Mouse (Mus musculus): ENCODE results near the gene Gm45713. TPM values are rescaled to one million over a fixed set of nuclear protein-coding genes. Genes with fewer than 3 reads are reported as not detected.
"Not testable (repeated sequence)": the region's sequence is repeated elsewhere in the genome, so short reads cannot be mapped to it uniquely, and the experiment has no call there.

Gene Gm45713
- polyA plus RNA-seq, 1 experiment, result 0.44 TPM

DNA sequence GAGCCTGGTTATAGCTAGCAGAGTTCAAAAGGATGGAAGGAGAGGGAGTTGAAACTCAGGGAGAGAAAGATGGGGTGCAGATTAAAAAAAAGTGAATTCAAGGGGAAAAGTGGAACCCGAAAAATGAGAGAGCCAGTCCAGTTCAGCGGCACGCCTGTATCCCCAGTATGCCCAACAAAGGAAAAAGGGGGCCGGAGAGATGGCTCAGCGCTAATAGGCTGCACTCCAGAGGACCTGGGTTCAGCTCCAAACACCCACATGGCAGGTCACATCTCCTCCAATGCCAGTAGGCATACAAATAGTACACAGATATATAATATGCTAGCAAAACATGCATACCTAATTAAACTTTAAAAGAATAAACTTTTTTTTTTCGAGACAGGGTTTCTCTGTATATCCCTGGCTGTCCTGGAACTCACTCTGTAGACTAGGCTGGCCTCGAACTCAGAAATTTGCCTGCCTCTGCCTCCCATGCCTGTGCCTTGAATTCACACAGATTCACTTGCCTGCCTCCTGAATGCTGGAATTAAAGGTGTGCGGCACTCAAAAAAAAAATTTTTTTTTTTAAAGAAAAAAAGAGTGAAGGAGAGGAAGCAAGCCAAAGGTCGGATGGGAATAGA is 27.1 kb upstream of the Gm45713 start:
- no peak for DNase-seq (ENCODE audit: low spot score)

DNA sequence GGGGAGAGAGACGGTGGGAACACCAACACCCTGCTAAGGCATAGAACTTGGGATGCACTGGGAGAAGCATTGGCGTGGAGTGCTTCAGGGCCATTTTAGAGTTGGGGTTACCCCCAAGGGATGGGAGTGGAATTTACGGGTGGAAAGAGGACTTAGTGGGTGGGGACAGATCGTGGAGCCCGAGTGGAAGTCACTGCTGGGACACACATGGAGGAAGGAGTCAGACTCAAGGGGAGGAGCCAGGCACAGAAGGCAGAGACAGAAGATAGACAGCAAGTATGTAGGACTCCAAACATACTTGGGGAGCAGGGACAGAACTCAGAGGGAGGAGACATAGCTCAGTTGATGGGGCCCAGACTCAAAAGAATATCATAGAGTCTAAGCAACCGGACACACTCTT is 26.5 kb upstream of the Gm45713 start:
- no peak for DNase-seq (ENCODE audit: low spot score)

DNA sequence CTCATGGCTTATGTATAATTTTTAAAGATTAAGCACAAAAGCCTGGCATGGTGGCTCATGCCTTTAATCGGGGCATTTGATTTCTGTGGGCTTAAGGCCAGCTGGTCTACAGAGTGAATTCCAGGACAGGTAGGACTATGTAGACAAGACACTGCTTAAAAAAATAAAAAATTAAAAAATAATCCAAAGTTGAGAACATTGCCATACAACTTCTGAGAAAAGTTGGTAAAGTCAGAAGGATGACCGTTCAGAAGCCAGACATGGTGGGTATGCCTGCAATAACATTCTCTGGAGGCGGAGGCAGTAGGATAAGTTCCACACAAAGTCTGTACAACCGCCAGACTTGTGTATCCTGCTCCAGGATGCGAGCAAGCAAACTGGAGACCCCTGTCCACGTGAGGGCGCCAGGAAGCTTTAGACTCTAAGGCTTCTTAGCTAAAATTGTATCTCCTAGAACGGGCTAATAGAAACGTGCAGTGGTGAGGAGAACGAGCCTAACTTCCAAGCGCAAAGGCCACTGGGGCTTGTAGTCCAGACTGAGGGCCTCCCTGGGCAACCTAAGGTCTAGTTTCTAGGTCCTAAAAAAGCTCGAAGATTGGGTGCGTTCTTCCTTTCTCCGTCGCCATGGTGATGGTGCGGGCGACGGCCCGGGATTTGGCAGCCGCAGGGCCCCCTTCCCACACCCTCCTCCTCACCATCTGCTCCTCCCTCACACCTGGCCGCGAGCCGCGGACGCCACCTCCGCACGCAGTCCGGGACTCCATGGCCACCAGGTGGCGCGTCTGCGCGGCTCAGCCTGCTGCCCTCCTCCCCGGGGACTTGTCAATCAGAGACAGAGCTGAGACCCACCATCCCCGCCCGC is 25.8 kb upstream of the Gm45713 start:
- peak; percentile 88 for DNase-seq (ENCODE audit: low spot score)

DNA sequence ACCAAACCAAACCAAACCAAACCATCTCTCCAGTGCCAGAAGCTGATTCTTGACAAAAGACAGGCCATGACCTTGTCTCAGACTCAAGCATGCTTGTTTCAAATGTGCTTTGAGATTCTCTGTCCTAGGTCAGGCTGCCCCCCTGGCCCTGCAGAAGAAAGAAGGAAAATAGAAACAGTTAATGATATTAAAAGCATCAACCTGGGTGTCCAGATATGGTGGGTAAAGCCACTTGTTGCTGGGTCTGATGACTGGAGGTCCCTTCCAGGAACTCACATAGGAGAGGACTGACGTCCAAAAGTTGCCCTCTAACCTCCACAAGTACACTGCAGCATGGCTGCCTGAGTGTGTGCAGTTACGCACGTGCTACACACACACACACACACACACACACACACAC is 24.8 kb upstream of the Gm45713 start:
- no peak for DNase-seq (ENCODE audit: low spot score)

DNA sequence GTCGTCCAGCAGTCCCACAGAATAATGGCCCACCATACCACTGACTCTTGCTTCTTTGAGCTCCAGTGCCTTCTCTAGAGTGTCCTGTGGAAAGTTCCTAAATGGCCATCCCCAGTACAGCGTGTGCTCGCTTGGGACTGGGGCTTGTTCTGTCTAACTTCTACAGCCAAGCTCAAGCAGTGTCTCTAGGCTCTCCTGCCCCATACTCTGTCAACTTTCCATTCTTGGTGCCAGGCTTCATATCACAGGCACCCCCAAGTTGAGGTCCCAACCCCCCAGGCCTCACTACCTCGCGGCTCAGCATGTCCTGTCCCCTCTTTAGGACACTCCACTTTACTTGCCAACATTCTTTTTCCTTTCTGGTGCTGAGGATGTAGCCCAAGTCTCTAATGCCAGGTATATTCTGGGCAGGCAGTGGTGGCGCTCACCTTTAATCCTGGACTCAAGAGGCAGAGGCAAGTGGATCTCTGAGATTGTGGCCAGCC is 24.3 kb upstream of the Gm45713 start:
- no peak for DNase-seq (ENCODE audit: low spot score)

DNA sequence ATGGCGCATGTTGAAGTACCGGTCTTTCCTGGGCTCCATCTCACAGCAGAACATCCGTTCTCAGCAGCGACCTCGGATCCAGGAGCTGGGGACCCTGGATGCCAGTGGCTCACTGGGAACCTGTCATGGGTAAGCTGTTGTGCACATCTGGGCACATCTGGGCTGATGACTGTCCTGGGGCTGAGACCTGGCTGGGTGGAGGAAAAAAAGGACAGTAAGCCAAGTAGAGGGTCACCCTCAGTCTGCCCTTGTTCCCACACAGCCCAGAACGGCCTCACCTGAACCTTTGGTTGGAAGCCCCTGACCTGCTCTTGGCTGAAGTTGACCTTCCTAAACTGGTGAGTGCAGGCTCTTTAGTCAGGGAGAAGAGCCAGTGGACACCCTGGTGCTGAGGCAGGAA is 23.0 kb upstream of the Gm45713 start:
- no peak for DNase-seq (ENCODE audit: low spot score)

DNA sequence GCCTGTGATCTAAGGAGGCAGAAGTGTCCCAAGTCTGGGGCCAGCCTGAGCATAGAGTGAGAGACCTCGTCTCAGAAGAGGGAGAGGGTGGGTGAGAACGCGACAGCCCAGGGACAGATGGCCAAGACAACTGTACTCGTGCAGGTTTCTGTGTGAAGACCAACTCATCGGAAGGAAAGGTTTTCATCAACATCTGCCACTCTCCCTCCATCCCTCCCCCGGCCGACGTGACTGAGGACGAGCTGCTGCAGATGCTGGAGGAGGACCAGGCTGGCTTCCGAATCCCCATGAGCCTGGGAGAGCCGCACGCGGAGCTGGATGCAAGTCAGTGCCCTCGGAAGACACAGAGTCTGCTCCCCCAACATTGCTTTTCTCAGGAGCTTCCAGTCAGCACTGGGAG is 21.4 kb upstream of the Gm45713 start:
- no peak for DNase-seq (ENCODE audit: low spot score)

DNA sequence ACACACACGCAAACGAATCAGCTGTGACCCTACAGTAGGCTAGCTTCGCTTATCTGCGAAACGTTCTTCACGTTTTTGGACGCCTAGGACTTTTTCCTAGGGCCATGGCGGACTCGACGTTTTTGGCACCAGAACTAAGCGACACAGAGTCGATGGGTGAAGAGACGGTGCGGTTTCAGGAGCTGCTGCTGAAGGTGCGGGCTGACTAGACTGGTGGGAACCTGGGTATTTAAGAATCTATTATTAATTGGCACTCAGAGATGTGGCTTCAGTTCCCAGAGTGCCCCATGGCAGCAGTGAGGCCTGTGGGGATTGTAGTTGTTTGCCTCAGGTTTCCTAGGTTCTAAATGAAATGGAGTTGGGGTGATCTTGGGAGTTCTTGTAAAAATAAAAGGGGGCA is 20.2 kb upstream of the Gm45713 start:
- DNase-seq (ENCODE audit: low spot score), result no peak

DNA sequence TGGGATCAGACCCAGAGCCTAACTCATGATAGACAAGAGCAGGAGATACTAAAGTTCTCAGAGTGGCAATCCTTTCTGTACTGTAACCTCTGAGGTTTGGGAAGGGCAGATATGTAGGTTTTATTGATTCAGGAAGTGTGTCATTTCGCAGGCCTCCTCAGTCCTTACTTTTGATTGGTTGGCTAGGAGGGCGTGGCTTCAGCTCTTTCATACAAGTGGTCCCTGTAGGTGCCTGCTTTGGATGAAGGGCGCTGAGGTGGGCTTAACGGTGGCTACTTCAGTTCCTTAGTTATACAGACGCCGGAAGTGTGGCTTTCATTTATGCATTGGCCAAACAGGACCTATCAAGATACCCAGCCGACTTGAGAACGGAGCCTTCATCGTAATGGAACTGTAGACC is 19.6 kb upstream of the Gm45713 start:
- DNase-seq (ENCODE audit: low spot score), result no peak

DNA sequence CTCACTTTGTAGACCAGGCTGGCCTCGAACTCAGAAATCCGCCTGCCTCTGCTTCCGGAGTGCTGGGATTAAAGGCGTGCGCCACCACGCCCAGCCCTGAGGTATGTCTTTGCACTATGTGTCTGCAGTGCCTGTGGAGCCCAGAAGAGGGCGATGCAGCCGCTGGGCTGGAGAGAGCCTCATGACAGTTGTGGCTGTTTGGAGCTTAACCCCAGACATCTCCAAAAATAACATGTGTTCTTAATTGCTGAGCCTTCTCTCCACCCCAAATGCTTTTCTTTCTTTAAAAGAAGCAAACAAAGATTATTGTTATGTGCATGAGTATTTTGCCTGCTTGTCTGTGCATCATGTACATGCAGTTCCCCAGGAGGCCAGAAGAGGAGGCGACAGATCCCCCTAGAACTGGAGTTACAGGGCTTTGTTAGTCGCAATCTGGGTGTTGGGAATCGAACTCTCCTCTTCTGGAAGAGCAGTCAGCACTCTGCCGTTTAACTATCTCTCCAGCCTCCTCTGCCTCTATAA is 19.0 kb upstream of the Gm45713 start:
- no peak for DNase-seq (ENCODE audit: low spot score)

DNA sequence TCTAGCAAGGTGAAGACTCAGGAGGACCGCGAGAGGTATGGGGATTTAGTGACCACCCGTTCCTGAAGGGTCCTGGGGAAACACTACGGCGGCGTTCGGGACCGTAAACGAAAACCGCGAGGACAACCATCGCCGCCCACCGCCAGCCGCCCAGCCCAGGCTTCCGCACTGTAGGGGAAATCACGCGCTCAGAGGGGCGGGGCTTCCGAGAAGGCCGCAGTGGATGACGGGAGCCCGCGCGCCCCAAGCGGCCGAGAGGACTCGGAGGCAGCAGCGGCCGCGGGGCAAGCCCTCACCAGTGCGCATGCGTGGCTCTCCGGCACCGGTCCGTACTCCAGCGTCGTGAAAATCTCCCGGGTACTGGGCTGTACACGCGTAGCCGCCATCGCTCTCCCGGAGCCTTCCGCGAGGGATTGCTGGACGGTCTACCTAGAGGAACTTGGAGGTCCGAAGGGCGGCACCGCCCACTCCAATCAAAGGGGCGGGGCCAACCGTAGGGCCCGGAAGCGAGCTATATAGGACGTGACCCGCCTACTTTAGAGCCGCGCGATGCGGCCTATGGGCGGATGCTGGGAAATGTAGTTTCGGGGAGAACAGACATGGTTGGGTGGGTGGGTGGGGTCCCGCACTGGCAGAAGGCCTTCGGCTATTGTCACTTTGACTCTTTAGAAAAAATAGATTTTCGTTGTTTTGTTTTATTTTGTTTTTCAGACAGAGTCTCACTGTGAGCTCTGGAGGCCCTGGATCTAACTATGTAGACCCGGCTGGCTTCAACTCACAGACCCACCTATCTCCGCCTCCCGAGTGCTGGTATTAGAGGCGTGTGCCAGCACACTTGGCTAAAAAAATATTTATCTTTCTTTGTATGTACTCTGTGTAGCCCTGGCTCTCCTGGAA is 18.3 kb upstream of the Gm45713 start, which contains the start of the genes Pih1d1 and Aldh16a1:
Gene Pih1d1 (plus strand): TSS at position 208 of the 897 bp plus-strand sequence.
Gene Aldh16a1 (minus strand): TSS at position 489 of the 897 bp plus-strand sequence.
- peak; percentile 99 for DNase-seq (ENCODE audit: low spot score)

DNA sequence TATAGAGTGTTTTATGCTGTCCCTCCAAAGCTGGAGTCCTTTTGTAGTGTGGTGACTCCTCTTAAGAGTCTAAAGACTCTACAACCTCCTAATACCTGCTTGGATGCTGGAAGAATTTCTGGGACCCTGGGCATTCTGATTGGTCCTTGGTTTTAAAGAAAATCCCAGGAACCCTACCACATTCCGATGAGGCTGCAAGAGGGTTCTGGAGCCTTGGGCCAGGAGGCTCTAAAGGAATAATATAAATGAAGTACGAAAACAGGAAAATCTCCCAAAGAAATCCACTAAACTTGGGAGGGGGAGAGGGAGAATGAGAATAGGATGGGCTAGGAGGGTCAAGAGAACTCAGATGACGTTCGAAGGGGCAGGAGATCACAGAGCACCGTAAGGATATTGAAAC is 17.6 kb upstream of the Gm45713 start:
- DNase-seq (ENCODE audit: low spot score), result no peak

DNA sequence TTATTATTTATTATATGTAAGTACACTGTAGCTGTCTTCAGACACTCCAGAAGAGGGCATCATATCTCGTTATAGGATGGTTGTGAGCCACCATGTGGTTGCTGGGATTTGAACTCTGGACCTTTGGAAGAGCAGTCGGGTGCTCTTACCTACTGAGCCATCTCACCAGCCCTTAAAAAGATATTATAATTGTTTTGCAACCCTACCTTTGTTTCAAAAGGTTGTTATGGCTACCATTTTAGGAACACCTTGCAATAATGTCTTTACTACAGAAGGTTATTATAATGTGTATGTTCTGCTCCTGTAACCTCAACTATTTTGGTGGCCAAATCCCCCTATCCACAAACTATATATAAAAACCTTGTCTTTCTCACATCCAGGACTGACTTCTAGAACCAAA is 17.0 kb upstream of the Gm45713 start:
- not testable (repeated sequence) for DNase-seq (ENCODE audit: low spot score)

DNA sequence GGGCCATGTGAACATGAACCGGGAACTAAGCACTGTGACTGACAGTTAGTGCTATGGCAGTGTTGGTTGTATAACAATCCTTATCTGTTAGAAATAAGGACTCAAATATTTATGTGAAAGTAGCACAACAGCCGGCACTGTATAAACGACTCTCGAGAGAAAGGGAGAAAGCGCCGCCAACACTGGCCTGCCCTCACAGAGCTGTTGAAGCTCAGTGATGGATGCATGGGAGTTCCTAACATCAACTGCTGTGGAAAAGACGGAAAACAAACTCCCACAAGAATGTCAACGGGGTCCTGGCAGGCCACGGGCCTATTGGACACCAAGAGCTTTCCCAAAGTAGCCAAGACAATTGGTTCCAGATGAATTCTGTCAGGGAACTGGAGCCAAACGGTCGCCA is 15.3 kb upstream of the Gm45713 start:
- no peak for DNase-seq (ENCODE audit: low spot score)

DNA sequence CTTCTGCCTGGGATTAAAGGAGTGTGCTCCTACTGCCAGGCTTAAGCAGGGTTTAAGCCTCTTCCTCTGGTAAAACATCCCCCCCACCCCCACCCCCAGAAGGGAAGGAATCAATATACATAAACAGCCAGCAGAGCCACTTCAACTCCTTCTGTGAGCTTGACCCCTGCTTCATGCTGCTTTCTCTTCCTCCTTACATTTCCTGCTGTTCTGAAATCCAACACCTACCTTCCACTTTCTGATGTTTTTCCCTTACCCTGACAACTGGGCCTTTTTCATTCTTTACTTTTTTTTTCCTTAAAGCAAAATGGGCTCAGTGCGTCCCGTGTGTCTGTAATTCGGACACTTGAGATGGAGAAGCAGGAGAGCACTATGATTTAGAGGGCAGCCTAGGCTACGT is 14.3 kb upstream of the Gm45713 start:
- no peak for DNase-seq (ENCODE audit: low spot score)

DNA sequence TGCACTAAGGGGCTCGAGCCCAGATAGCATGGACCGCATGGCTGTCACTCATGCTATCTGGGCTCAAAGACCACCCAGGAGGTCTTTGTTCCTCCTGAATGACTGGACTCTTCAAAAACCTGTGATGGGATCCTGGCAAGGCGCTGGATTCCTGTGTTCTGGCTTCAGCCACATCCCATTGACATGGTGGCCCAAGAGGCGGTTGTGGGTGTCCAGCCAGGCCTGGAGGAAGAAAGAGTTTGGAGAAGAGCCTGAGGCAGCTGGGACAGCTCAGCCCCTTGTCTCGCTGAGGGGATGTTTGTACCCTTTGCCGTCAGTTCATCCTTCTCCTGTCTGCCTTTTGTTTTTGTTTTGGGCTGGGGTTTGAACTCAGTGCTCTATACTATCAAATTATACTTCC is 13.5 kb upstream of the Gm45713 start:
- DNase-seq (ENCODE audit: low spot score), result no peak

DNA sequence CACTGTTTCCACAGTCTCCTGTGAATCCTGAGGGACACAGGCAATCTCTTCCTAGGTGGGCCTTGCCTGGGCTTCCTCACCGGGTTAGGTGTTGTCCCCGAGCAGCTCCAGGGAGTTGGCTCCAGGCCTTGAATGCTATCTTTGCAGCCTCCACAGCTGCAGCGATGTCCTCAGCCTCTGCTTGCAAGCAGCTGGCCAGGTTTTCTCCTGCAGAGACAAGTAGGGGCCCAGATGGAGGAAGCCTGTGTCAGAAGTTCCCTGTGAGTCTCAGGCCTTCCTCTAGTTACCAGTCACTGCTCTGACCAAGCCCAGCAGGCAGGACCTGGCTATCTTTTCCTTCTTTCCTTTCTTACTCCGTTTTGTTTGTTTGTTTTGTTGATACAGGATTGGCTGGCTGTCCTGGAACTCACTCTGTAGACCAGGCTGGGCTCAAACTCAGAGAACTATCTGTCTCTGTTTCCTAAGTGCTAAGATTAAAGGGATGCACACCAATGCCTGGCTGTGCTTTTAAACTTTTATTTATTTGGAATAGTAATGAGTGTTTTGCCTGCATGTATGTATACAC is 12.6 kb upstream of the Gm45713 start:
- no peak for DNase-seq (ENCODE audit: low spot score)

DNA sequence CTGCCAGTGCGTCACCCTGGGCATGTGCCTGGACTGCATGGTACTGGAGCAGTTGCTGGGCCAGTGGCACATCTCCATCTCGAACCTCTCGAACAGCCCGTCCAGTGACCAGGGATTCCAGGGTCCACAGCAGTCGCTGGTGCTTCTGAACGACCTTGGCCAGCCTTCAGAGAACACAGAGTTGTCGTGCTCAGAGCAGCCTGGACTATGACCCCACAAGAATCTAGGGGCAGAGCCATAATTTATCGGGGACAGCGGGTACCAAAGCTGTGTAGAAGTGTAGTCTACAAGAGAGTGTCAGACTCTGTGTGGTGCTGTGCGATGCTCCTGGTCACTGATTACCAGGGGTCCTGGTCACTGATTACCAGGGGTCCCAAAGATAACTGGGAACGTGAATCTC is 11.9 kb upstream of the Gm45713 start:
- no peak for DNase-seq (ENCODE audit: low spot score)

DNA sequence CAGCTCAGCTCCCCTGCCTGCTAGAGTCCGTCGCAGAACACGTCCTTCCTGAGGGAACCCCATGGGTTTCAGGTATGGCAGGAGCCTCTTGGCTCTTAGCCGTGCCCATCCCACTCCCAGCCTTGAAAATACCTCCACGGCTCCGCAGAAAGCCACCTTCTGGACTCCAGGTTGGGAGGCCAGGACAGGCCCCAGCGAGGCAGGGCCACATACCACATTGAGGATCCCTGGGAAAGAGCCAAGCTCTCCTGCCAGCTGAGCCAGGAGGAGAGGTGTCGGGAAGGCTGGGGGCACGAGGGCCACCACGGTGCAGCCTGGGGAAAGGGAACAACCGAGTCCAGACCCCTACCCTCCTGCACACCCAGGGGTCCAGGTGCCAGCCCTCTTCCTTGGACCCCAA is 11.2 kb upstream of the Gm45713 start:
- no peak for DNase-seq (ENCODE audit: low spot score)

DNA sequence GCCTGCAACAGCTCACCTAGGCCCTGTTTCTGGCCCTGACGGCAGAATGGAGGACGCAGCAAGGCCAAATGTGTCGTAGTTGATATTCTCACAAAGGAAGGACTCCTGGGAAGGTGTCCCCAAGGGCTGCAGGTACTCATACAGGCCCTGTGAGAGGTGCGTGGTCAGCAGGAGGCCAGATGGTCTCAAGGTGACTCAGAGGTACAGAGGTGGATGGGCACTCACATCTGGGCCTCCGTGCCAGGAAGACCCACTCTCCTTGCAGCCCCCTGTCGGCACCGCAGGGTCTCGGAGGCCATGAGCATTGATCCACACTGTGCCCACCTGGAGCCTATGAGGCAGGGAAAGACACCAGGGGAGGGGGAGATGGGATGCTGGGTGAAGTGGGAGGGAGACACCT is 9.4 kb upstream of the Gm45713 start:
- no peak for DNase-seq (ENCODE audit: low spot score)

DNA sequence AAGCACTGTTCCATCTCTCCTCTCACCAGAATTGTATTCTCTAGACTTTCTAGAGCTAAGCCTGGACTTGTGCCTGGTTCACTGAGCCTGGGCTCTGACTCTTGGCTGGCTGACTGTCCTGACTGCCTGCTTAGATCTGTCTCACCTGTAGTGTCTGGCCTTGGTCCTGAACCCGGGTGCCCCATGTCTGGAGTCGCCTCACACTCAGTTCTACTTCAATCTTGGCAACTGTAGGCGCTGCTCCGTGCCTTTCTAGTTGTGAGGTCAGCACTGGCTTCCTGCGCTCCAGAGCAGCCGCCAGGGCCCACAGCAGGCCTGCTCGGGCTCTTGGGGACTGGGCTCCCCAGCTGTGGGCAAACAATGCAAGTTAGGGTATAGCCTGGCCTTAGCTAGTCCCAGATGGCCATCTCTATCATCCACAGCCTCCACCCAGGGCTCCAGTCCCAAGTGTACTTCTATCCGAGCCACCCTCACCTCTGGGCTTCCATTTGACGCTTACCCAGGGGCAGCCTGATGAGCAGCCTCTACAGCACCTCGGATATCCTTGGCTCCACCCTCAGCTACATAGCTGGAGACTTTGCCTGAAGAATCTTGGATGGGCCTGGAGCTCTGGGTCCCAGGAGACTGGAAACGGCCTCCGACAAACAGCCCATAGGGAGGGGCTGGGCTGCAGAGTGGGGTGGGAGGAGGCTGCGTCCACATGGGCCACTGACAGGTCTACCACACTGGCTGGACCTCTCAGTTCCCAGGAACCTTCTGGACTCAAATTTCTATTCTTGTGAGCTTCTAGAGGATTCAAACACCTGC is 8.5 kb upstream of the Gm45713 start:
- no peak for DNase-seq (ENCODE audit: low spot score)
